Mouse (Mus musculus): ENCODE data around the gene Epha1. TPM values are rescaled to one million over a fixed set of nuclear protein-coding genes. Genes with fewer than 3 reads are reported as not detected.

Gene Epha1
- polyA plus RNA-seq, 1 experiment from 2014 or later, result not detected

- peaks cover 28% of the 10 kb centered on the region for H3K36me3 ChIP-seq (ENCODE audit: inconsistent target)
- H3K27ac ChIP-seq, result peak overlapping the region; percentile 81
- H3K4me3 ChIP-seq (ENCODE audit: inconsistent target), result no peak overlapping the region; the same call in 1 of the 2 replicates
- H3K79me2 ChIP-seq (ENCODE audit: inconsistent target), result peaks cover 29% of the 10 kb centered on the region
- WGBS (ENCODE audit: missing documents), result 73% methylated on average over 1 of the region's 1 CpGs
Measured at GRCm38 (mm10) chr6:42352486-42352846, 20.6 kb downstream of the Epha1 start.

GRCm38 (mm10) chr6:42351776-42352485 lies 21.1 kb downstream of the Epha1 start:
- peaks cover 22% of the 10 kb centered on the region for H3K36me3 ChIP-seq (ENCODE audit: inconsistent target)
- 38% methylated on average over 7 of the region's 7 CpGs for WGBS (ENCODE audit: missing documents)
- H3K79me2 ChIP-seq (ENCODE audit: inconsistent target), result peaks cover 29% of the 10 kb centered on the region
- H3K27ac ChIP-seq, result peak overlapping the region; percentile 81
- H3K4me3 ChIP-seq (ENCODE audit: inconsistent target), result peak overlapping the region; percentile 83

GRCm38 (mm10) chr6:42350968-42351775 lies 21.9 kb downstream of the Epha1 start:
- H3K79me2 ChIP-seq (ENCODE audit: inconsistent target), result peaks cover 29% of the 10 kb centered on the region
- peaks cover 15% of the 10 kb centered on the region for H3K36me3 ChIP-seq (ENCODE audit: inconsistent target)
- 21% methylated on average over 13 of the region's 13 CpGs for WGBS (ENCODE audit: missing documents)
- peak overlapping the region; percentile 81 for H3K27ac ChIP-seq
- peak overlapping the region; percentile 83 for H3K4me3 ChIP-seq (ENCODE audit: inconsistent target)

GRCm38 (mm10) chr6:42350021-42350967 lies 22.8 kb downstream of the Epha1 start:
- peak overlapping the region; percentile 83 for H3K4me3 ChIP-seq (ENCODE audit: inconsistent target)
- whole genome bisulfite sequencing (ENCODE audit: missing documents), result 1% methylated on average over 65 of the region's 72 CpGs
- peaks cover 6% of the 10 kb centered on the region; the same call in 1 of the 2 replicates for H3K36me3 ChIP-seq (ENCODE audit: inconsistent target)
- H3K27ac ChIP-seq, result peak overlapping the region; percentile 81
- H3K79me2 ChIP-seq (ENCODE audit: inconsistent target), result peaks cover 29% of the 10 kb centered on the region

- Histone ChIP-seq H3K4me3 (ENCODE audit: inconsistent target) (peak within 1 kb of the TSS; percentile 83), H3K27ac (peak within 1 kb of the TSS; percentile 86), H3K79me2 (ENCODE audit: inconsistent target) (peaks cover 22% of the 10 kb centered on the region), H3K36me3 (ENCODE audit: inconsistent target) (no peaks in the 10 kb centered on the region)
- WGBS (ENCODE audit: missing documents), result under 1% methylated on average over 27 of the region's 36 CpGs
Measured at GRCm38 (mm10) chr6:42349426-42350020, 23.5 kb downstream of the Epha1 start, which contains the start of gene Zyx. Gene Zyx, plus strand, starts transcription at chr6:42349630.

- under 1% methylated on average over 11 of the region's 11 CpGs for WGBS (ENCODE audit: missing documents)
- Histone ChIP-seq H3K4me3 (ENCODE audit: inconsistent target) (peak overlapping the region; percentile 42), H3K36me3 (ENCODE audit: inconsistent target) (no peaks in the 10 kb centered on the region), H3K27ac (peak overlapping the region; percentile 86), H3K79me2 (ENCODE audit: inconsistent target) (peaks cover 20% of the 10 kb centered on the region)
Measured at GRCm38 (mm10) chr6:42349006-42349425, 24.1 kb downstream of the Epha1 start.

- WGBS (ENCODE audit: missing documents), result 48% methylated on average over 12 of the region's 12 CpGs
- H3K36me3 ChIP-seq (ENCODE audit: inconsistent target), result no peaks in the 10 kb centered on the region
- H3K4me3 ChIP-seq (ENCODE audit: inconsistent target), result no peak overlapping the region; the same call in 1 of the 2 replicates
- H3K27ac ChIP-seq, result peak overlapping the region; percentile 86
- peaks cover 20% of the 10 kb centered on the region for H3K79me2 ChIP-seq (ENCODE audit: inconsistent target)
Measured at GRCm38 (mm10) chr6:42348281-42349005, 24.6 kb downstream of the Epha1 start.

- WGBS (ENCODE audit: missing documents), result 13% methylated on average over 1 of the region's 1 CpGs
- Histone ChIP-seq H3K27ac (0 out of 2 replicates have a peak overlapping the region, but pooled peaks have one; percentile 10), H3K4me3 (ENCODE audit: inconsistent target) (no peak overlapping the region)
Measured at GRCm38 (mm10) chr6:42344255-42344654, 28.8 kb downstream of the Epha1 start.

GRCm38 (mm10) chr6:42343361-42344120 lies 29.5 kb downstream of the Epha1 start:
- Histone ChIP-seq H3K79me2 (ENCODE audit: inconsistent target) (no peaks in the 10 kb centered on the region), H3K36me3 (ENCODE audit: inconsistent target) (no peaks in the 10 kb centered on the region), H3K27ac (0 out of 2 replicates have a peak overlapping the region, but pooled peaks have one; percentile 10), H3K4me3 (ENCODE audit: inconsistent target) (no peak overlapping the region)
- 24% methylated on average over 9 of the region's 9 CpGs for WGBS (ENCODE audit: missing documents)

More at GRCm38 (mm10) chr6:42344255-42344654, 28.8 kb downstream of the Epha1 start:
- Histone ChIP-seq H3K36me3 (ENCODE audit: inconsistent target) (no peaks in the 10 kb centered on the region), H3K79me2 (ENCODE audit: inconsistent target) (no peaks in the 10 kb centered on the region)

GRCm38 (mm10) chr6:42342171-42342570 lies 30.9 kb downstream of the Epha1 start:
- no peak overlapping the region for H3K27ac ChIP-seq
- WGBS (ENCODE audit: missing documents), result 73% methylated on average over 1 of the region's 1 CpGs
- no peak overlapping the region for H3K4me3 ChIP-seq (ENCODE audit: inconsistent target)
- no peaks in the 10 kb centered on the region for H3K79me2 ChIP-seq (ENCODE audit: inconsistent target)
- H3K36me3 ChIP-seq (ENCODE audit: inconsistent target), result no peaks in the 10 kb centered on the region

GRCm38 (mm10) chr6:42339981-42340380 lies 33.1 kb downstream of the Epha1 start:
- H3K36me3 ChIP-seq (ENCODE audit: inconsistent target), result no peaks in the 10 kb centered on the region
- H3K79me2 ChIP-seq (ENCODE audit: inconsistent target), result no peaks in the 10 kb centered on the region
- 94% methylated on average over 5 of the region's 5 CpGs for WGBS (ENCODE audit: missing documents)

GRCm38 (mm10) chr6:42339189-42339588 lies 33.9 kb downstream of the Epha1 start:
- no peak overlapping the region for H3K4me3 ChIP-seq (ENCODE audit: inconsistent target)
- no peaks in the 10 kb centered on the region for H3K36me3 ChIP-seq (ENCODE audit: inconsistent target)
- WGBS (ENCODE audit: missing documents), result 23% methylated on average over 2 of the region's 2 CpGs
- no peak overlapping the region for H3K27ac ChIP-seq
- no peaks in the 10 kb centered on the region for H3K79me2 ChIP-seq (ENCODE audit: inconsistent target)

More at GRCm38 (mm10) chr6:42339981-42340380, 33.1 kb downstream of the Epha1 start:
- H3K27ac ChIP-seq, result no peak overlapping the region
- H3K4me3 ChIP-seq (ENCODE audit: inconsistent target), result no peak overlapping the region
